Mouse (Mus musculus) erythroblast, adult 5-6 weeks (primary cell): Measurements from ENCODE around the gene Hpgd. TPM values are rescaled to one million over a fixed set of nuclear protein-coding genes. Genes with fewer than 3 reads are reported as not detected.
"Not testable (repeated sequence)": the region's sequence is repeated elsewhere in the genome, so short reads cannot be mapped to it uniquely, and the experiment has no call there.

Source experiments
- ATAC-seq: replicated peaks from 2 replicates; pipeline ENCODE4 v1.8.0; 2016; ENCODE audit warnings: moderate number of reproducible peaks, mild to moderate bottlenecking, moderate TSS enrichment, inconsistent platforms; ENCODE audit not compliant: poor library complexity, low FRiP score, severe bottlenecking
- total RNA-seq, 2 experiments: library from RNA; stranded (forward) in 1 of 2; stranded (reverse) in 1 of 2; fragments of 150-400 nt in 1 of 2; fragments of 200-764, 138-1000 nt in 1 of 2; gene quantifications; 2 replicates each; pipeline versions ENCODE4 v1.2.3 to v1.2.4; 2015 to 2017; ENCODE audit warnings: low replicate concordance in 2 of 2

The Hpgd gene
- total RNA-seq (2015; ENCODE audit: low replicate concordance) (12.5 and 31.7 TPM in 2 replicates), total RNA-seq (2017; ENCODE audit: low replicate concordance) (14.5 and 20.5 TPM in 2 replicates)

GRCm38 (mm10) chr8:56294373-56294877 is at the start of gene Hpgd:
Gene Hpgd (plus strand): TSS chr8:56294585.
- no peak for ATAC-seq

- ATAC-seq = not testable (repeated sequence)
These were observed 42.7 kb upstream of the Hpgd start for GRCm38 (mm10) chr8:56251728-56252127.

- ATAC-seq = no peak
These were observed 42.1 kb upstream of the Hpgd start for GRCm38 (mm10) chr8:56252314-56252713.

- ATAC-seq = no peak
These were observed 33.2 kb upstream of the Hpgd start for GRCm38 (mm10) chr8:56261190-56261589.

GRCm38 (mm10) chr8:56269687-56270663 is 24.4 kb upstream of the Hpgd start:
- ATAC-seq = no peak

- no peak for ATAC-seq
These were observed 21.5 kb upstream of the Hpgd start for GRCm38 (mm10) chr8:56272934-56273333.

- ATAC-seq = no peak
These were observed 19.1 kb upstream of the Hpgd start for GRCm38 (mm10) chr8:56275316-56275715.

- no peak for ATAC-seq
These were observed 16.4 kb upstream of the Hpgd start for GRCm38 (mm10) chr8:56277810-56278528.

GRCm38 (mm10) chr8:56278545-56279063 is 15.8 kb upstream of the Hpgd start:
- no peak for ATAC-seq

- ATAC-seq = no peak
These were observed 10.4 kb upstream of the Hpgd start for GRCm38 (mm10) chr8:56283936-56284335.

GRCm38 (mm10) chr8:56284957-56285356 is 9.4 kb upstream of the Hpgd start:
- ATAC-seq = no peak

- no peak for ATAC-seq
These were observed 7.7 kb upstream of the Hpgd start for GRCm38 (mm10) chr8:56286717-56287116.

GRCm38 (mm10) chr8:56287370-56288072 is 6.9 kb upstream of the Hpgd start:
- ATAC-seq = no peak

GRCm38 (mm10) chr8:56292318-56292717 is 2.1 kb upstream of the Hpgd start:
- ATAC-seq = no peak

GRCm38 (mm10) chr8:56293480-56293879 is 905 bp upstream of the Hpgd start:
- no peak for ATAC-seq

GRCm38 (mm10) chr8:56294886-56295555 is 636 bp downstream of the Hpgd start:
- ATAC-seq = no peak

- ATAC-seq = no peak
These were observed 5.0 kb downstream of the Hpgd start for GRCm38 (mm10) chr8:56299421-56299820.

GRCm38 (mm10) chr8:56301303-56301702 is 6.9 kb downstream of the Hpgd start:
- not testable (repeated sequence) for ATAC-seq

GRCm38 (mm10) chr8:56304595-56304994 is 10.2 kb downstream of the Hpgd start:
- no peak for ATAC-seq
